Mouse (Mus musculus): ENCODE results near the gene Nos2. TPM values are rescaled to one million over a fixed set of nuclear protein-coding genes. Genes with fewer than 3 reads are reported as not detected.

The Nos2 gene
- polyA plus RNA-seq, 1 experiment from 2014 or later = 1.1 TPM

DNA sequence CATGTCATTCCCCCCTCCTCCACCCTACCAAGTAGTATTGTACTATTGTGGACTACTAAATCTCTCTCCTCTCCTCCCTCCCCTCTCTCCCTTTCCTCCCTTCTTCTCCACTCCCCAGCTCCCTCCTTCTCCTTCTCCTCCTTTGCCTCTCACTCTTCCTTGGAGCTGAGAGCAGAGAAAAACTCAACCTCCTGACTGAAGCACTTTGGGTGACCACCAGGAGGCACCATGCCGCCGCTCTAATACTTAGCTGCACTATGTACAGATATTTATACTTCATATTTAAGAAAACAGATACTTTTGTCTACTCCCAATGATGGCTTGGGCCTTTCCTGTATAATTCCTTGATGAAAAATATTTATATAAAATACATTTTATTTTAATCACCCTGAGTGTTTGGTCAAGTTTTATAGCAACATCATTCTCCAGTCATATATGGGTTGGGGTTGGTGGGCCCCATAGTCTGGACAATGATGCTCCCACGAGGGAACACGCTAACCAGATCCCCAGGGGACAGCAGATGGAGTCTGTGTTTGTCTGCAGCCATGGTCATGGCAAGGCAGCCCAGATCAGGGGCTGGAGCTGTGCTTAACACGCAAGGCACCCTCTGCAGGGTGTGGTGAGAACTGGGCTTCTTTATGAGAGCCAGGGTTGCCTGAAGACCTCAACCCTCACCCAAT is 39.4 kb downstream of the Nos2 start:
- Histone ChIP-seq H3K4me2 (replicated peaks) (no peak overlapping the region), H3K36me3 (no peaks in the 10 kb centered on the region), H3K4me1 (no peaks in the 10 kb centered on the region), H3K4me3 (no peak overlapping the region), H3K9ac (no peak overlapping the region), H3K27ac (no peak overlapping the region), H3K27me3 (0 out of 2 replicates have a peak, but pooled peaks cover 7% of the 10 kb centered on the region), H3K9me3 (no peaks in the 10 kb centered on the region)
- 61% methylated on average over 5 of the region's 5 CpGs for WGBS
- no peak for ATAC-seq (ENCODE audit: insufficient number of reproducible peaks, insufficient read depth, low FRiP score, low TSS enrichment)

- no peak for ATAC-seq (ENCODE audit: insufficient number of reproducible peaks, insufficient read depth, low FRiP score, low TSS enrichment)
- Histone ChIP-seq H3K9ac (no peak overlapping the region), H3K4me3 (no peak overlapping the region), H3K4me1 (no peaks in the 10 kb centered on the region), H3K27ac (no peak overlapping the region), H3K36me3 (no peaks in the 10 kb centered on the region), H3K4me2 (replicated peaks) (no peak overlapping the region), H3K9me3 (no peaks in the 10 kb centered on the region), H3K27me3 (0 out of 2 replicates have a peak, but pooled peaks cover 7% of the 10 kb centered on the region)
- WGBS = 69% methylated on average over 5 of the region's 5 CpGs
Measured at GRCm38 (mm10) chr11:78961221-78961620, 40.6 kb downstream of the Nos2 start.

- H3K4me2 ChIP-seq (replicated peaks) = no peak overlapping the region
- H3K9ac ChIP-seq = no peak overlapping the region
- WGBS = 25% methylated on average over 4 of the region's 4 CpGs
- no peaks in the 10 kb centered on the region for H3K36me3 ChIP-seq
- no peak overlapping the region for H3K27ac ChIP-seq
- no peak for ATAC-seq (ENCODE audit: insufficient number of reproducible peaks, insufficient read depth, low FRiP score, low TSS enrichment)
- no peak overlapping the region for H3K4me3 ChIP-seq
- H3K9me3 ChIP-seq = no peaks in the 10 kb centered on the region
- peaks cover 5% of the 10 kb centered on the region for H3K4me1 ChIP-seq
- no peaks in the 10 kb centered on the region for H3K27me3 ChIP-seq
Measured at GRCm38 (mm10) chr11:78967371-78967770, 46.8 kb downstream of the Nos2 start.

DNA sequence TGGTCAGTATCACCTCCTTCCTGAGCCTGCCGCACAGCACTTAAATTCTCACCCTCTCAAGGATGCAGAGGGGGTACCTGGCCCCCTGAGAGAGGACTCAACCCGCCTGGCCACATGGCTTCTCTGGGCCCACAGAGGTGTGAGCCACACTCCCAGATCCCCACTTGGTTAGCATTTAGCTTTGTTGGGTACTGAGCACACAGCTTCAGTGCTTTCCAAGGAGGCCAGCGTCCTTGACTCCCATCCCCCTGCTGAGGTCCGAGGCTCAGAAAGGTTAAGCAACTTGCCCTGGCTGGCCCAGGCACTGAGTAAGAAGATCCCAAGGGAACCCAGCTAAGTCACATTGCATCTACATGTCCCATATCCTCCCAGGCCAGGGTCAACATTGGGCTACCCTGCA is 47.5 kb downstream of the Nos2 start:
- no peak for ATAC-seq (ENCODE audit: insufficient number of reproducible peaks, insufficient read depth, low FRiP score, low TSS enrichment)
- no peak overlapping the region for H3K4me2 ChIP-seq (replicated peaks)
- no peaks in the 10 kb centered on the region for H3K9me3 ChIP-seq
- no peak overlapping the region for H3K4me3 ChIP-seq
- H3K27me3 ChIP-seq = no peaks in the 10 kb centered on the region
- peaks cover 12% of the 10 kb centered on the region for H3K4me1 ChIP-seq
- H3K36me3 ChIP-seq = no peaks in the 10 kb centered on the region
- H3K27ac ChIP-seq = no peak overlapping the region
- 75% methylated on average over 4 of the region's 4 CpGs for WGBS
- no peak overlapping the region for H3K9ac ChIP-seq

- H3K4me2 ChIP-seq (replicated peaks) = no peak overlapping the region
- H3K27me3 ChIP-seq = no peaks in the 10 kb centered on the region
- H3K36me3 ChIP-seq = no peaks in the 10 kb centered on the region
- WGBS = 83% methylated on average over 8 of the region's 8 CpGs
- H3K27ac ChIP-seq = no peak overlapping the region
- H3K9ac ChIP-seq = no peak overlapping the region
- H3K4me3 ChIP-seq = no peak overlapping the region
- no peak for ATAC-seq (ENCODE audit: insufficient number of reproducible peaks, insufficient read depth, low FRiP score, low TSS enrichment)
- no peaks in the 10 kb centered on the region for H3K9me3 ChIP-seq
- H3K4me1 ChIP-seq = peaks cover 15% of the 10 kb centered on the region
Measured at GRCm38 (mm10) chr11:78971096-78971495, 50.5 kb downstream of the Nos2 start.

GRCm38 (mm10) chr11:78971746-78972145 is 51.2 kb downstream of the Nos2 start:
- Histone ChIP-seq H3K27me3 (no peaks in the 10 kb centered on the region), H3K27ac (no peak overlapping the region), H3K4me1 (peaks cover 15% of the 10 kb centered on the region), H3K9ac (no peak overlapping the region), H3K4me3 (no peak overlapping the region), H3K36me3 (no peaks in the 10 kb centered on the region), H3K4me2 (replicated peaks) (no peak overlapping the region), H3K9me3 (no peaks in the 10 kb centered on the region)
- 86% methylated on average over 3 of the region's 3 CpGs for WGBS
- ATAC-seq (ENCODE audit: insufficient number of reproducible peaks, insufficient read depth, low FRiP score, low TSS enrichment) = no peak

- Histone ChIP-seq H3K4me3 (no peak overlapping the region), H3K36me3 (no peaks in the 10 kb centered on the region), H3K9ac (no peak overlapping the region), H3K27me3 (no peaks in the 10 kb centered on the region), H3K9me3 (no peaks in the 10 kb centered on the region), H3K27ac (no peak overlapping the region), H3K4me1 (peaks cover 15% of the 10 kb centered on the region), H3K4me2 (replicated peaks) (no peak overlapping the region)
- 29% methylated on average over 6 of the region's 6 CpGs for WGBS
- ATAC-seq (ENCODE audit: insufficient number of reproducible peaks, insufficient read depth, low FRiP score, low TSS enrichment) = no peak
Measured at GRCm38 (mm10) chr11:78972328-78972727, 51.7 kb downstream of the Nos2 start.

- Histone ChIP-seq H3K4me1 (peaks cover 15% of the 10 kb centered on the region), H3K27me3 (no peaks in the 10 kb centered on the region), H3K9ac (no peak overlapping the region), H3K27ac (no peak overlapping the region), H3K36me3 (no peaks in the 10 kb centered on the region), H3K4me3 (no peak overlapping the region), H3K4me2 (replicated peaks) (no peak overlapping the region), H3K9me3 (no peaks in the 10 kb centered on the region)
- ATAC-seq (ENCODE audit: insufficient number of reproducible peaks, insufficient read depth, low FRiP score, low TSS enrichment) = no peak
- WGBS = 43% methylated on average over 8 of the region's 8 CpGs
Measured at GRCm38 (mm10) chr11:78972811-78973351, 52.3 kb downstream of the Nos2 start.

DNA sequence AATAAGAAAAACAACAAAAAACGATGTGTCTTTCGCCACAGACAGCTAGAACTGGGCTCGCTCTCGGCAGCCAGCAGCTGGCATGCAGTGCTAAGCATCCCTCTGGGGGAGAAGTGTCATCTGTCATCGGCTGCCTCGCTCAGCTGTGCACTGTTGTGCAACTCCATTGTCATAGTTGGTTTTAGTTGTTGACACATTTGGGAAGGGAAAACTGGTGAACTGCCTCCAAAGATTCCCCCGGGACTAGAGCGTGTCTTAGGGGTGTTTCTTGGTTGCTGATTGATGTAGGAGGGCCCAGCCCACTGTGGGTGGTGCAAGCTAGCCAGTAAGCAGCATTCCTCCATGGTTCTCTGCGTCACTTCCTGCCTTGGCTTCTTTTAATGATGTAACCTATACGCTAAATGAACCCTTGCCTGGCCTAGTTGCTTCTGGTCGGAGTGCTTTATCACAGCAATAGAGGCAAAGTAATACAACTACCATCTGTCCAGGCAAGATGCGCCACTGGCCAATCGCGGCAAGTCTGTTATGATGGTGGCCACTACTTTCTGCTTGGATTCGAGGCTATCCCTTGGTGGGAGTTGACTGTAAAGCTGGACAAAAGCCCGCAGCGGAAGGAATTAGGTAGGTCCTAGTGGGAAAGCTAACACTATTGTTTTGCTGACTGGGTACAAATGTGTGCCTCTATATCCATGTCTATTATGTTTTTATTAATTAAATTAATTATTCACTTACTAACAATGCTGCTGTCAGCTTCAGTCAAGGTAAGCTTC is 53.0 kb downstream of the Nos2 start:
- WGBS = 63% methylated on average over 17 of the region's 17 CpGs
- Histone ChIP-seq H3K27ac (no peak overlapping the region), H3K27me3 (no peaks in the 10 kb centered on the region), H3K4me3 (no peak overlapping the region), H3K4me1 (peaks cover 15% of the 10 kb centered on the region), H3K4me2 (replicated peaks) (no peak overlapping the region), H3K36me3 (no peaks in the 10 kb centered on the region), H3K9ac (no peak overlapping the region), H3K9me3 (no peaks in the 10 kb centered on the region)
- no peak for ATAC-seq (ENCODE audit: insufficient number of reproducible peaks, insufficient read depth, low FRiP score, low TSS enrichment)

DNA sequence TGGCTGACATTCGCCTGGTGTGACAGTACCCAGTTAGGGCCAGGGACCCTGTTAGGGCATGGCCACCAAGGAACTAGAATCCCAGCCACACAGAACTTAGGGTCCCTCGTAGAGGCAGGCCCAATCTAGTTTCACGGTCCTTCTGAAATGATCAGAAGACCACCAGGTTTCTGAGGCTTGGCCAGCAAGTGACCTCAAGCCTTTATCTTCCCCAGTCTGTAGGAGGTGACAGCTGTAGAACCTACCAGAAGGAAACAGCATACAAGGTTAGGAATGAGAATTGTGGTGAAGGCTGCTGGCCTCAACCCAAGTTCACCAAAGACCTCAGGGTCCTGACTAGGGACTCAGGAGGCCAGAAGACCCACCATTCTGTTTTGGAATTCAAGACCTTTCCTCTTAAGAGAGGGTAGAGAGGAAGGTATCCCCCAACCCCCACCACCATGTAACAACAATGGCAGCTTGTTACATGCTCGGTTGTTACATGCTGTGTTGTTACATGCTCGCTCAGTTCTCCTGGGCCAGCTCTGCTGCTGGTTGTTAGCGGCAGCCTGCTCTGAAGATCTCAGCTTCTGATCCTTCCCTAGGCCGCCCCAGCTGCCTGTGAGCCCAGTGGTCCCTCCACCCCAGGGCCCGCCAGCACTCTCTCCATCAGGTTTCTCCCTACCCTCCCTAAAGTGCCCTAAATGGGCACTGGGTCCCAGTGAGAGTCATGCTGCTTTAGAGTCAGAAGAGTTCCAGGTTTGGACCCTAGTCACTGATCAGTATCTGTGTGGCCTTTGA is 56.3 kb downstream of the Nos2 start:
- Histone ChIP-seq H3K27ac (no peak overlapping the region), H3K36me3 (no peaks in the 10 kb centered on the region), H3K4me3 (no peak overlapping the region), H3K27me3 (no peaks in the 10 kb centered on the region), H3K9me3 (no peaks in the 10 kb centered on the region), H3K9ac (no peak overlapping the region), H3K4me1 (peaks cover 15% of the 10 kb centered on the region), H3K4me2 (replicated peaks) (no peak overlapping the region)
- 72% methylated on average over 8 of the region's 8 CpGs for WGBS
- ATAC-seq (ENCODE audit: insufficient number of reproducible peaks, insufficient read depth, low FRiP score, low TSS enrichment) = no peak

GRCm38 (mm10) chr11:78978176-78979019 is 57.8 kb downstream of the Nos2 start:
- H3K9me3 ChIP-seq = no peaks in the 10 kb centered on the region
- H3K27ac ChIP-seq = no peak overlapping the region
- no peaks in the 10 kb centered on the region for H3K36me3 ChIP-seq
- no peak for ATAC-seq (ENCODE audit: insufficient number of reproducible peaks, insufficient read depth, low FRiP score, low TSS enrichment)
- no peaks in the 10 kb centered on the region for H3K4me1 ChIP-seq
- H3K27me3 ChIP-seq = no peaks in the 10 kb centered on the region
- 85% methylated on average over 12 of the region's 12 CpGs for WGBS
- H3K9ac ChIP-seq = no peak overlapping the region
- H3K4me2 ChIP-seq (replicated peaks) = no peak overlapping the region
- H3K4me3 ChIP-seq = no peak overlapping the region

Measured in embryonic facial prominence, embryonic 12.5 days (tissue).